Mouse (Mus musculus) erythroblast, embryonic 14.5 days (primary cell): ENCODE results near the gene Coa3. TPM values are rescaled to one million over a fixed set of nuclear protein-coding genes. Genes with fewer than 3 reads are reported as not detected.
"Not testable (repeated sequence)": the region's sequence is repeated elsewhere in the genome, so short reads cannot be mapped to it uniquely, and the experiment has no call there.

Experiments
- H3K27me3 ChIP-seq: 2 replicates; pipeline ENCODE4 v1.6.1; 2012; ENCODE audit warnings: inconsistent platforms; ENCODE audit not compliant: control insufficient read depth
- H3K36me3 ChIP-seq: 2 replicates; pipeline ENCODE4 v1.6.1; 2012; ENCODE audit warnings: mild to moderate bottlenecking, inconsistent platforms; ENCODE audit not compliant: control insufficient read depth
- H3K4me1 ChIP-seq: 2 replicates; pipeline ENCODE4 v1.6.1; 2012; ENCODE audit warnings: inconsistent platforms; ENCODE audit not compliant: control insufficient read depth
- H3K4me3 ChIP-seq: replicated peaks from 2 replicates; pipeline ENCODE3; 2012; ENCODE audit warnings: moderate library complexity, mild to moderate bottlenecking, inconsistent platforms
- H3K9me3 ChIP-seq: 2 replicates; pipeline ENCODE4 v1.6.1; 2012; ENCODE audit warnings: low read length, inconsistent platforms, mixed read lengths; ENCODE audit not compliant: control insufficient read depth
- GATA1 ChIP-seq: IDR thresholded peaks from 2 replicates; pipeline ENCODE4 v1.6.1; 2012; ENCODE audit warnings: low read length, inconsistent platforms, mixed read lengths
- TAL1 ChIP-seq: IDR thresholded peaks from 3 replicates; pipeline ENCODE4 v1.6.1; 2012; ENCODE audit warnings: low read length, inconsistent platforms, mixed read lengths
- polyA plus RNA-seq: library from polyadenylated mRNA; stranded (reverse); fragments of >175 nt; gene quantifications from 2 replicates; pipeline ENCODE4 v1.2.3, GENCODE M21; 2012

Gene Coa3
- 2.2 and 4.5 TPM in 2 replicates for polyA plus RNA-seq

- Histone ChIP-seq H3K9me3 (no peaks in the 10 kb centered on the region), H3K4me1 (peaks cover 38% of the 10 kb centered on the region), H3K36me3 (peaks cover 41% of the 10 kb centered on the region), H3K4me3 (peak within 1 kb of the TSS; percentile 83), H3K27me3 (peaks cover 5% of the 10 kb centered on the region)
- TF ChIP-seq TAL1, result no peak
- TF ChIP-seq GATA1, result no peak
Observed at GRCm38 (mm10) chr11:101278223-101279192, at the start of gene Coa3, which contains the start of gene Cntd1. TSS of gene Coa3 (minus strand) at chr11:101279114. TSS of gene Cntd1 (plus strand) at chr11:101279012.

- Histone ChIP-seq H3K4me3 (no peak overlapping the region), H3K36me3 (peaks cover 69% of the 10 kb centered on the region), H3K4me1 (peaks cover 13% of the 10 kb centered on the region), H3K27me3 (no peaks in the 10 kb centered on the region), H3K9me3 (no peaks in the 10 kb centered on the region)
- no peak for TF ChIP-seq GATA1
- no peak for TF ChIP-seq TAL1
Observed at GRCm38 (mm10) chr11:101327311-101327710, 48.4 kb upstream of the Coa3 start.

GRCm38 (mm10) chr11:101326147-101326546, 47.2 kb upstream of the Coa3 start:
- H3K4me3 ChIP-seq, result no peak overlapping the region
- H3K4me1 ChIP-seq, result peaks cover 15% of the 10 kb centered on the region
- no peaks in the 10 kb centered on the region for H3K9me3 ChIP-seq
- TF ChIP-seq TAL1 (no peak), GATA1 (no peak)
- peaks cover 78% of the 10 kb centered on the region for H3K36me3 ChIP-seq
- H3K27me3 ChIP-seq, result no peaks in the 10 kb centered on the region

- H3K27me3 ChIP-seq, H3K4me3 ChIP-seq, H3K9me3 ChIP-seq: not testable (repeated sequence)
- Histone ChIP-seq H3K4me1 (peaks cover 19% of the 10 kb centered on the region), H3K36me3 (peaks cover 88% of the 10 kb centered on the region)
Observed at GRCm38 (mm10) chr11:101325201-101325600, 46.3 kb upstream of the Coa3 start.

GRCm38 (mm10) chr11:101324763-101325162, 45.8 kb upstream of the Coa3 start, which contains the start of gene Aoc2:
TSS of gene Aoc2 (plus strand) at chr11:101325063.
- TF ChIP-seq GATA1, result no peak
- no peak for TF ChIP-seq TAL1
- Histone ChIP-seq H3K4me1 (peaks cover 23% of the 10 kb centered on the region), H3K9me3 (no peaks in the 10 kb centered on the region), H3K27me3 (no peaks in the 10 kb centered on the region), H3K36me3 (peaks cover 92% of the 10 kb centered on the region), H3K4me3 (no peak within 1 kb of the TSS)

GRCm38 (mm10) chr11:101323609-101324008, 44.7 kb upstream of the Coa3 start:
- H3K9me3 ChIP-seq, result no peaks in the 10 kb centered on the region
- TF ChIP-seq GATA1 (no peak), TAL1 (no peak)
- H3K4me1 ChIP-seq, result peaks cover 34% of the 10 kb centered on the region
- H3K27me3 ChIP-seq, result no peaks in the 10 kb centered on the region
- no peak overlapping the region for H3K4me3 ChIP-seq
- H3K36me3 ChIP-seq, result peaks cover 95% of the 10 kb centered on the region

GRCm38 (mm10) chr11:101316501-101316917, 37.6 kb upstream of the Coa3 start:
- Histone ChIP-seq H3K36me3 (peaks cover 69% of the 10 kb centered on the region), H3K4me3 (peak overlapping the region; percentile 74), H3K27me3 (no peaks in the 10 kb centered on the region), H3K4me1 (peaks cover 68% of the 10 kb centered on the region), H3K9me3 (0 out of 2 replicates have a peak, but pooled peaks cover 3% of the 10 kb centered on the region)
- no peak for TF ChIP-seq TAL1
- no peak for TF ChIP-seq GATA1

- peaks cover 73% of the 10 kb centered on the region for H3K4me1 ChIP-seq
Observed at GRCm38 (mm10) chr11:101315665-101316500, 37.0 kb upstream of the Coa3 start, which contains the start of gene Psme3. TSS of gene Psme3 (plus strand) at chr11:101316213.

More at GRCm38 (mm10) chr11:101315665-101316500, 37.0 kb upstream of the Coa3 start, which contains the start of gene Psme3:
- peaks cover 63% of the 10 kb centered on the region for H3K36me3 ChIP-seq
- no peaks in the 10 kb centered on the region for H3K27me3 ChIP-seq
- 0 out of 2 replicates have a peak, but pooled peaks cover 3% of the 10 kb centered on the region for H3K9me3 ChIP-seq
- peak; percentile 96 for TF ChIP-seq GATA1
- peak; percentile 92 for TF ChIP-seq TAL1
- H3K4me3 ChIP-seq, result peak within 1 kb of the TSS; percentile 74
